Mouse (Mus musculus): ENCODE data around the gene Arhgap32.
"Not testable (repeated sequence)": the region's sequence is repeated elsewhere in the genome, so short reads cannot be mapped to it uniquely, and the experiment has no call there.

Gene Arhgap32

GRCm38 (mm10) chr9:32115786-32116185 is at the start of gene Arhgap32:
TSS of gene Arhgap32 (plus strand) at chr9:32116136.
- DNase-seq (ENCODE audit: low read depth, low spot score), result no peak

- DNase-seq (ENCODE audit: low read depth, low spot score), result no peak
Observed at GRCm38 (mm10) chr9:32072778-32073177, 43.2 kb upstream of the Arhgap32 start.

GRCm38 (mm10) chr9:32088106-32088776 is 27.7 kb upstream of the Arhgap32 start:
- DNase-seq (ENCODE audit: low read depth, low spot score), result no peak

- no peak for DNase-seq (ENCODE audit: low read depth, low spot score)
Observed at GRCm38 (mm10) chr9:32088882-32089281, 27.1 kb upstream of the Arhgap32 start.

DNA sequence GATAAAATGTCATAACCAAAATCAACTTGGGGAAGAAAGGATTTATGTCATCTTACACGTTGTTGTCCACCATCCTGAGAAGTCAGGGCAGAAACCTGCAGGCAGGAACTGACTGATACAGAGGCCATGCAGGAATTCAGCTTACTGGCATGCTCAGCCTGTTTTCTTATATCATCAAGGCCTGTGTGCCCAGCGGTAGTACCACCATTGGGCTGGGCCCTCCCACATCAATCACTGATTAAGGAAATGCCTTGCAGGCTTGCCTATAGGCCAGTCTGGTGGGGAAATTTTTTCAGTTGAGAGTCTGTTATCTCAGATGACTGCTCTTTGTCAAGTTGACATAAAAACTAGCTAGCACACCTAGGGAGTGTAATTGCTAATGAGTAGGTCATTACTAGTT is 22.5 kb upstream of the Arhgap32 start:
- peak; percentile 19 for DNase-seq (ENCODE audit: low read depth, low spot score)

- no peak for DNase-seq (ENCODE audit: low read depth, low spot score)
Observed at GRCm38 (mm10) chr9:32094351-32095120, 21.4 kb upstream of the Arhgap32 start.

DNA sequence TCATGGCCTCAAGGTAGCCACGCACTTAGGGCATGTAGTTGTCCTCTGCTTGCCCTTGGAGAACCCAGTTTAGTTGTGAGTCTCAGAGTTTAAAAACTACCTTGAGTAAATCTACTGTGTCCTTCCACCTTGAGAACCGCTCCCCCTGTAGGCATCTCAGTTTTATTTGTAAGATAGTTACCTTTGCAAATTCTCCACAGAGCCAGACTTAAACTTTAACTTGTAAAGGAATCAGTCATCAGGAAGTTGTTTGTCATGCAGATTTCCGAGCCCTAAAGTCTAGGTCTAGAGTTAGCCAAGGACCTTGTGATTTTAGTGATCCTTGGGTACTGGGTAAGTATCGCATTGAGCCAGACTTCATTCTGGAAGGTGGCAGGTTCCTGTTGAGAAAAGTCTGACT is 20.4 kb upstream of the Arhgap32 start:
- no peak for DNase-seq (ENCODE audit: low read depth, low spot score)

GRCm38 (mm10) chr9:32096541-32096940 is 19.4 kb upstream of the Arhgap32 start:
- DNase-seq (ENCODE audit: low read depth, low spot score), result no peak

DNA sequence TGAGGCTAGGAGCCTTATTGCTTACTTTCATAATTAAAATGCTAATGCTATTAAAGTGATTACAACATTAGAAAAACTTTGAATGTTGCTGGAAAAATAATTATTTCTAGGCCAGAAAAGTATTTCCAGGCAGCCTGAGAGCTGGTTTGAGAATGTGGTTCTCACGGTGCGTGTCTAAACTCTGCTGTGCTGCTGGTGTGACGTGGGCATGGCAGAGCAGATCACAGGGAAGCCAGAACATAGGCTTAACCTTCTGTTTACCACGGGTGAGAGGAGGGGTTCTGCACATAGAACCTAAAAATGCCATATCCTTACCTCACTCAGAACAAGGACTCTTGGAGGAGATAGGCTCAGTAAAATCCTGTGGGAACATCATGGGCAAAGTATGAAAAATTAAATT is 18.8 kb upstream of the Arhgap32 start:
- DNase-seq (ENCODE audit: low read depth, low spot score), result no peak

- no peak for DNase-seq (ENCODE audit: low read depth, low spot score)
Observed at GRCm38 (mm10) chr9:32098425-32099155, 17.3 kb upstream of the Arhgap32 start.

- DNase-seq (ENCODE audit: low read depth, low spot score), result no peak
Observed at GRCm38 (mm10) chr9:32100561-32100960, 15.4 kb upstream of the Arhgap32 start.

DNA sequence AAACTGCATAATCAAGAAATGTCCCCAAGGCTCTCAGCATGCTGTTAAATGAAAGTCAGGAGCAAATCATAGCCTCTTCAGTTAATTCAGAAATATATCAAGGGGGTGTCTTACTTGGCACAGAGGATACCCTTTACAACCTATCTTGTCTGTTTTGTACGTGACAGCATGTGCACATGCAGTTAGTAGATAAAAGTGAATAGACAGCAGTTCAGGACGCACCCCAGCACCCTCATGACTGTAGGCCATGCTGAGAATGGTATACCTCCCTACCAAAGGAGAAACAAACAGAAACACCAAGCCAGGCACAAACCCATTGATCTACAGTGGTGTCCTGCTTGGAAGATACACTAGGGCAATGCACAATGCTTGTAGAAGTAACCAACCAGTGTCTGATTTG is 14.4 kb upstream of the Arhgap32 start:
- no peak for DNase-seq (ENCODE audit: low read depth, low spot score)

- DNase-seq (ENCODE audit: low read depth, low spot score), result no peak
Observed at GRCm38 (mm10) chr9:32104670-32105069, 11.3 kb upstream of the Arhgap32 start.

- DNase-seq (ENCODE audit: low read depth, low spot score), result no peak
Observed at GRCm38 (mm10) chr9:32110376-32110775, 5.6 kb upstream of the Arhgap32 start.

GRCm38 (mm10) chr9:32116272-32116671 is 336 bp downstream of the Arhgap32 start:
- no peak for DNase-seq (ENCODE audit: low read depth, low spot score)

- DNase-seq (ENCODE audit: low read depth, low spot score), result no peak
Observed at GRCm38 (mm10) chr9:32117876-32118275, 1.9 kb downstream of the Arhgap32 start.

DNA sequence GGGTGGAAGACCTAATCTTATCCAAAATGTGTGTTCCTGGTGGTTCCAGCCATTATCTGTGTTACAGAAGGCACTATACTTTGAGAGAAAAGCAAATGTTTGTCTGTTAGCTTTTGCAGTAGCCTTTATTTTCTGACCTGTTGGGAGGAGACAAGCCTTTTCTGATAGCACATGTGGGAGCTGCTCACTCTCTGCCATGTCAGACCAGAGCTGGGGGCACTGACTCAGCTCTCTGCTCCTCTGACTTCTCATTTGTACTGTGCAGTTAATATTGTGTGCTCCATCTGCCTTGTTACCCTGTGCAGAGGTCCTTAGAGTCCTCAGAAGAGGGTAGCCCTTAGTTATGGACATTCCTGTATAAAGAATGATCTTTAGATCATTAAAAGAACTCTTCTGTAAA is 2.5 kb downstream of the Arhgap32 start:
- no peak for DNase-seq (ENCODE audit: low read depth, low spot score)

- DNase-seq (ENCODE audit: low read depth, low spot score), result no peak
Observed at GRCm38 (mm10) chr9:32119586-32119985, 3.6 kb downstream of the Arhgap32 start.

- no peak for DNase-seq (ENCODE audit: low read depth, low spot score)
Observed at GRCm38 (mm10) chr9:32120162-32120561, 4.2 kb downstream of the Arhgap32 start.

DNA sequence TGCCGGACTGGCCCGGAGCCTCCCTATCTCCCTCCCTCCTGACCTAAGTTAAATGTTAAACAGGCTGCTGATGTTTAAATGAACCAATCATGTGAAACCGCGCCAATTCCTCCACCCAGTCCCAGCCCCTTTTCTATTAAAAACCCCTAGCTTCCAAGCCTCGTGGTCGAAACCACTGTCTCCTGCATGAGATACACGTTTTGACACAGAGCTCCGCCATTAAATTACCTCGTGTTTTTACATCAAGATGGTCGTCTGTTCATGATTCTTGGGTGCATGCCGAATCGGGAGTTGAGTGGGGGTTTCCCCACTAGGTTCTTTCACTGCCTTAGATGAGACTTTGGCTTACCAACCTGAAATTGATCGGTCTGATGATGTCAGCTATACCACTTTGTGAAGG is 5.3 kb downstream of the Arhgap32 start:
- not testable (repeated sequence) for DNase-seq (ENCODE audit: low read depth, low spot score)

GRCm38 (mm10) chr9:32136195-32136594 is 20.3 kb downstream of the Arhgap32 start:
- no peak for DNase-seq (ENCODE audit: low read depth, low spot score)

- no peak for DNase-seq (ENCODE audit: low read depth, low spot score)
Observed at GRCm38 (mm10) chr9:32136680-32137295, 20.9 kb downstream of the Arhgap32 start.
